Mouse (Mus musculus): ENCODE results near the gene Tox4. TPM values are rescaled to one million over a fixed set of nuclear protein-coding genes. Genes with fewer than 3 reads are reported as not detected.
A peak's percentile ranks its signal among the peaks of the same experiment; 100 is the strongest.

Tox4 gene
- polyA plus RNA-seq, 1 experiment from 2014 or later, result 46.0 TPM

DNA sequence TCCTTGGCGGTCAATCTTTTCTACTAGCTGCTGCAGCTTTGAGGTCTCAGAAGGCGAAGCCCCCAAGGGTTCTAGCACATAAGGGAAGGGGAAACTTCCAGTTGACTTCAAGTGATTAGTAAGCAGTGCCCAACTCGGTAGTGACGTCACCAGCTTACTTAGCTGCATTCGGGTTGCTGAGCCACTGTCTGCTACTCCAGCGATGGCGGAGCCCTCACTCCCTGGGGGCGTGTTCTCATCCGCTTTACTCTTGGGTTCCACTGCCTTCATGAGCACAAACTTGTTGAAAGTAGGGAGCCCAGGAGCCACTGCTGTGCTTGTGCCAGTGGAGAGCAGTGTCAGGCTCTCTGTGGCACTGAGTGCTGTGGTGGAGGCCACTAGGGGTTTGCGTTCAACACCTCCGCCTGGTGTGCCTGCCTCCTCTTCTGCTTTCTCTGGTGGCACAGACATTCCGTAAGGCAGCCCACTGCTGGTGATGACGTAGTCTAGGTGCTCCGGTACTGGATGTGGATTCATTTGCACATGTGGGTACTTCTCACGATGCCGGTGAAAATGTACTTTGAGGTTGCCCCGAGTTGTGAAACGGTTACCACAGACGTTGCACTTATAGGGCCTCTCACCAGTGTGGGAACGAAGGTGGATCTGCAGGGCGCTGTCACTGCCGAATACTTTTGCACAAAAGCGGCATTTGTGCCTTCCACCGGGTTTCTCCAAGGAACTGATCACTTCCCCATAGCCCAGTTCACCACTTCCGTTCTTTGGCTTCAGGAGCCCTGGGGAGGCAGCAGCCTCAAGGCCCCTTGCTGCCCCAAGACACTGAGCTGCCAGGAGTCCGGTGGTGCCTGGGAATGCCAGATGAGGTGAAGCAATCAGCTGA lies 35.2 kb downstream of the Tox4 start:
- DNase-seq (ENCODE audit: low spot score), result no peak

GRCm38 (mm10) chr14:52314808-52315150 lies 35.8 kb downstream of the Tox4 start:
- DNase-seq (ENCODE audit: low spot score), result no peak

GRCm38 (mm10) chr14:52315283-52315780 lies 36.4 kb downstream of the Tox4 start:
- DNase-seq (ENCODE audit: low spot score), result no peak

GRCm38 (mm10) chr14:52315792-52316440 lies 37.0 kb downstream of the Tox4 start:
- DNase-seq (ENCODE audit: low spot score), result peak; percentile 74

- peak; percentile 43 for DNase-seq (ENCODE audit: low spot score)
These were observed 37.7 kb downstream of the Tox4 start for GRCm38 (mm10) chr14:52316441-52317225.

GRCm38 (mm10) chr14:52319361-52319760 lies 40.4 kb downstream of the Tox4 start:
- no peak for DNase-seq (ENCODE audit: low spot score)

DNA sequence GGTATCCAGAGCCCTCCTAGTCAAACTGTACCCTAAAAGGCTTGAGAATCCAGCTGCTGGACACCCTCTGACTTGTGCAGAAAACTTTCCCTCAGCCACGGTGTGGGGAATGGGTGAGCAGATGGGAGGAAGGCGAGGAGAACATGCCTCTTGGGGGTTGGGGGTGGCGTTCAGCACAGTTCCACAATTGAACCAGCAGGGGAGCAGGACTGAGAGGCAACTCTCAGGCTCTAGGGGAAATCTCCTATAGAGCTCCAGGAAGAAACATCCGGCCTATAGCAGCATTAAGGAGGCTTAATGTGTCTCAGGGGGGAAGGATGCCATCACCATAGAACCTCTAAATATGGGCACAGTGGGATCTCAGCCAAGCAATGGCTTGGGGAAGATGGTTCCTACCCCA lies 46.9 kb downstream of the Tox4 start:
- peak; percentile 17 for DNase-seq (ENCODE audit: low spot score)

- no peak for DNase-seq (ENCODE audit: low spot score)
These were observed 48.5 kb downstream of the Tox4 start for GRCm38 (mm10) chr14:52327375-52327901.

DNA sequence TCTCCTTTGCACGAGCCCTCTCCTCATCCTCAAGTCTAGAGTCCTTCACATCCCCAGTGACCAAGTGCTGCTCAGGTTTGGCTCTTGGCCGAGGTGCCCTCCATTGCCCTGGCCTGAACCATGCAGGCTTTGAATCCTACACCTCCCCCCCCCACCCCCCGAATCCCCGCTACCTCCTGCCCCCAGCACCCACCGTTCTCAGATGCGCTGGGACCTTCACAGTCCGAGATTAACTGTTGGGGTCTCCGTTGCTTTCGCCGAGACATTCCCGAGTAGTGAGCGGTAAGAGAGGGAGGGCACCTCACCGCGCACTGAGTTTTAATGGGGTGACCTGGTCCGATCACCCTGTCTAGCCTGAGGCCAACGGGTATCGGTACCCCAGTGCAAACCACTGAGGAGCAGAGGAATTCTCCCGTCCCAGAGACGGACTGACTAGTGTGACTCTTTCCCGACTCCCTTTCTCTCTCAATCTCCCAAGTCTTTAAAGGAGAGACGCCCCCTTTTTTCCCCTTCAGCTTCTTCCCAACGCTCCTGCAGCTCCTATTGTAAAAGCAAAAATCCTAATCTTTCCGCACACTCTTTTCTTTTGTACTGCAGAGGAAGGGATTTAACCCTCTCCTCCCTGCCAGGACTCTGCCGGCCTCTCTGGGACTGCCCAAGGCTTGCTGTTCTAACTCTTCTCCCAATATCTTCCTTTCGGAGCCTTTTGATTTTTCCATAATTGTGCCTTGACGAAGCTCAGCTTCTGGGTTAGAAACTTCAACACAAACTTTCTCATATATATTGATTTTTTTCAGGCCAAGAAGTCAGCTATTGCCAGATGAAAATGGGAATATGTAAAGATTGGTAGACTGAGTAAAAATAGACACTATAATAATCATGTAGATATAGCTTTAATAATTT lies 49.2 kb downstream of the Tox4 start, which contains the start of gene Sall2:
TSS of gene Sall2 (minus strand) at position 853 of the 903 bp plus-strand sequence.
- DNase-seq (ENCODE audit: low spot score), result no peak

DNA sequence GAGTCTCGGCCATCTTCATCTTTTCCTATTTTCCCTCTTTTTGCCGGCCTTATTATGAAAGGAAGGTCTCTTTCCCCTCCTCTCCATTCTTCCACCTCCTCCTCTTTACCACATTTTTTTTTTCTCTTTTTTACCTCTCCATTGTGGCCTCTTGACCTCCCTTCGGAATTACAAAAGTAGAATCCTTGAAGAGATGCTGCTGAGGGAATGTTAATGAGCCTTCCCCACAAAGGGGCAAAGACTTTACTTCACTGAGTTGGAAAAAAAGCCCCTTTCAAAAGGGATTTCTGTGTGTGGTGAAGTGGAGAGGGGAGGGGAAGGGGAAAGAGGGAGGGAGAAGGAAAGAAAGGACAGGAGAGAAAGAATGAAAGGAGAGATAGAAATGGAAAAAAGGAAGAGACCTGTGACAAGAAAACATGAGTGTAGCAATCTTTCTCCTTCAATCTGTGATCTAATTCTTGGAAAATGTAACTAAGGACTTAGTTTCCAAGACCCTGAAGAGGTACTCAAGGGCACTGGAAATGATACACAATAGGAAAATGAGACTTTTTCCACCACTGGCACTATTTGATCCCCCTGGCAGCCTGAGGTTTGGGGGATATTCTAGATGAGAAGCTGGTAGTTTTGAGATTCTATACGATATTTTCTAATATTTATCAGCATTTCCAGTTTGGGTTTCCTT lies 52.3 kb downstream of the Tox4 start:
- DNase-seq (ENCODE audit: low spot score), result no peak

- DNase-seq (ENCODE audit: low spot score), result no peak
These were observed 53.2 kb downstream of the Tox4 start for GRCm38 (mm10) chr14:52332171-52332570.

GRCm38 (mm10) chr14:52338751-52339511 lies 60.0 kb downstream of the Tox4 start:
- DNase-seq (ENCODE audit: low spot score), result peak; percentile 85

GRCm38 (mm10) chr14:52339512-52339852 lies 60.5 kb downstream of the Tox4 start:
- DNase-seq (ENCODE audit: low spot score), result no peak

Other genes starting within 250 kb of the Tox4 start
- gene Olfr221, start 236.7 kb upstream of the Tox4 start, polyA plus RNA-seq (2015; fragmentation: Nextera tagmentation; extraction: Ambion mirVana), result not detected in 2 replicates
- gene Hnrnpc, start 175.1 kb upstream of the Tox4 start, polyA plus RNA-seq (2015; fragmentation: Nextera tagmentation; extraction: Ambion mirVana), result 536 and 645 TPM in 2 replicates
- gene Rpgrip1, start 168.4 kb upstream of the Tox4 start, polyA plus RNA-seq (2015; fragmentation: Nextera tagmentation; extraction: Ambion mirVana), result 87.6 and 94.0 TPM in 2 replicates
- 58.9 and 64.1 TPM in 2 replicates for gene Supt16, start 81.7 kb upstream of the Tox4 start, polyA plus RNA-seq (2015; fragmentation: Nextera tagmentation; extraction: Ambion mirVana)
- gene Chd8, start 21.4 kb upstream of the Tox4 start, polyA plus RNA-seq (2015; fragmentation: Nextera tagmentation; extraction: Ambion mirVana), result 31.9 and 40.1 TPM in 2 replicates
- gene Rab2b, start 399 bp downstream of the Tox4 start, polyA plus RNA-seq (2015; fragmentation: Nextera tagmentation; extraction: Ambion mirVana), result 10.9 and 13.2 TPM in 2 replicates
- gene Mettl3, start 26.0 kb downstream of the Tox4 start, polyA plus RNA-seq (2015; fragmentation: Nextera tagmentation; extraction: Ambion mirVana), result 33.9 and 37.6 TPM in 2 replicates
- 6.2 and 7.3 TPM in 2 replicates for gene Sall2, start 49.6 kb downstream of the Tox4 start, polyA plus RNA-seq (2015; fragmentation: Nextera tagmentation; extraction: Ambion mirVana)
- not detected in 2 replicates for gene Olfr1513, start 77.3 kb downstream of the Tox4 start, polyA plus RNA-seq (2015; fragmentation: Nextera tagmentation; extraction: Ambion mirVana)
- not detected in 2 replicates for gene Olfr1512, start 100.0 kb downstream of the Tox4 start, polyA plus RNA-seq (2015; fragmentation: Nextera tagmentation; extraction: Ambion mirVana)
- gene Olfr1511, start 118.2 kb downstream of the Tox4 start, polyA plus RNA-seq (2015; fragmentation: Nextera tagmentation; extraction: Ambion mirVana), result not detected in 2 replicates
- gene Olfr1510, start 135.2 kb downstream of the Tox4 start, polyA plus RNA-seq (2015; fragmentation: Nextera tagmentation; extraction: Ambion mirVana), result not detected in 2 replicates
- 0.13 TPM in 1 of 2 replicates, not detected in the other for gene Olfr1509, start 163.8 kb downstream of the Tox4 start, polyA plus RNA-seq (2015; fragmentation: Nextera tagmentation; extraction: Ambion mirVana)
- gene Olfr1508, start 188.3 kb downstream of the Tox4 start, polyA plus RNA-seq (2015; fragmentation: Nextera tagmentation; extraction: Ambion mirVana), result not detected in 2 replicates
- gene Olfr1507, start 216.6 kb downstream of the Tox4 start, polyA plus RNA-seq (2015; fragmentation: Nextera tagmentation; extraction: Ambion mirVana), result not detected in 2 replicates